Mouse (Mus musculus): ENCODE results near the gene Gm44579. TPM values are rescaled to one million over a fixed set of nuclear protein-coding genes. Genes with fewer than 3 reads are reported as not detected.
A peak's percentile ranks its signal among the peaks of the same experiment; 100 is the strongest.

The Gm44579 gene
- total RNA-seq (2021) = not detected

DNA sequence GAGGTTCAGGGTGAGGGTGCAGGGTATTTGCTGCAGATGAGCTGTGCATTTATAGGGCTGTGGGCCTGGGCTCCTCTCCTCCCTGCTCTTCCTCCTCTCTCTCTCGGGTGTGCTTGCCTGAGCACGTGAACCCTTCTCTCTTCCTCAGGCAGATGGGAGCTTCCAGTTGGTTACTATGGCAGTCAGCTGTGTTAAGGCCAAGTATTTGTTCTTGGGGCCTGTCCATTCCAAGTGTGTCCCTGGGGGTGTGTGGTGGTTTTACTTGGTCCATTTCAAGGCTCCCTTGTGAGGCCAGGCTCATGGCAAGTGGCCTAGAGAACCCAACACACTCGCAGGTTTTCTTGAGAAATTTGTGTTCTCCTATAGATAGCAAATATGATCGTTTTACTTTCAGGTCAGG is at the start of gene Gm44579, which contains the start of gene Olfr287:
TSS of gene Gm44579 (minus strand) at position 101 of the 400 bp plus-strand sequence.
TSS of gene Olfr287 (minus strand) at position 180 of the 400 bp plus-strand sequence.
- intact Hi-C loops (cut with DNase I) = no loop called here
- DNase-seq = no peak

DNA sequence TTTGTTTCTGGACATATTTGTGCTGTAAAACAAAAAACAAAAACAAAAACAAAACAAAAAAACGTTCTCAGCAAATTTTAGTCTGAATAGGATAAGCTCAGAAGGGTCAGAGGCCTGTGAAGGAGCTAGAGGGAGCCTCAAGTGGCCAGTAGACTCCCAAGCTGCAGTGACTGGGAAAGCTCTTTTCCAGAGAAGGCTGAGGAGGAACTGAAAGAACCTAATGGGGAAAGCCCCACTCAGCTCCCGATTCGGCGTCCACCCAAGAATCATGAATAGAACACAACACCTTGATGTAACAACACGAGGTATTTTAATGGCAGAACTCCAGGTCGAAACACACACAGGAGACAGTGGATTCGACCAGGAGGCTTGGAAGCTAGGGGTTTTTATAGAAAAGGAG is 37.0 kb upstream of the Gm44579 start:
- DNase-seq = no peak
- intact Hi-C loops (cut with DNase I) = no loop called here

DNA sequence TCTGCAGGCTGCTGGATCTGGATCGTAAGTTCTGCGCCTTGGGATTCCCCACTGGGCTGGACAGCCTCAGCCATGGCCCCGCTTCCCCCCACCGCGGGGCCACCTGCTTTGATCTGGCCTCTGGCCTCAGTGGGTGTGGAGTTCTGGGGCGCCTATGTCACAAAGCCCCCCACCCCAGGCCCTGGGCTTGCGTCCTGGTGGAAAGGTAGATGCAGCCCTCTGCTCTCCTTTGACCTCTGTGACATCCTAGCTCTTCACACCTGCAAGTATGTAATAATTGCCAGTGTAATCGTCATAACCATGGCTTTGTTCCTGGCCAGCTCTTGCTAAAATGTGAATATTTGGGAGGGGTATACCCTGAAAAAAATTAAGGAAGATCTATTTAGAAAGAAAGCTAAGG is 36.4 kb upstream of the Gm44579 start, which contains the start of gene H1fnt:
TSS of gene H1fnt (minus strand) at position 101 of the 400 bp plus-strand sequence.
- DNase-seq = no peak
- intact Hi-C loops (cut with DNase I) = no loop called here

DNA sequence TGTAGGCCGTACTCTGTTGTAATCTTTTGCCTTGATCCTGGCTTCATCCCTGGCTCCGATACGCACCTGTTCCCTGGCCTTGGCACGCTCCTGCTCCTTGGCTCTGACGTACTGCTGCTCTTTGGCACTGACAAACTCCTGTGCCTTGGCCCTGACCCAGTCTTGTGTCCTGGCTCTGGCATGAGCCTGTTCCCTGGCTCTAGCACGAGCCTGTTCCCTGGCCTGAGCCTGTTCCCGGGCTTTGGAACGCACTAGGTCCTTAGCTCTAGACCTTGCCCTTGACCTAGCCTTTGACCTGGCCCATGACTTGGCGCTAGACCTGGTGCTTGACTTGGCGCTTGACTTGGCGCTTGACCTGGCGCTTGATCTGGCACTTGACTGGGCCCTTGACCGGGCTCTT is 35.5 kb upstream of the Gm44579 start:
- intact Hi-C loops (cut with DNase I) = no loop called here

DNA sequence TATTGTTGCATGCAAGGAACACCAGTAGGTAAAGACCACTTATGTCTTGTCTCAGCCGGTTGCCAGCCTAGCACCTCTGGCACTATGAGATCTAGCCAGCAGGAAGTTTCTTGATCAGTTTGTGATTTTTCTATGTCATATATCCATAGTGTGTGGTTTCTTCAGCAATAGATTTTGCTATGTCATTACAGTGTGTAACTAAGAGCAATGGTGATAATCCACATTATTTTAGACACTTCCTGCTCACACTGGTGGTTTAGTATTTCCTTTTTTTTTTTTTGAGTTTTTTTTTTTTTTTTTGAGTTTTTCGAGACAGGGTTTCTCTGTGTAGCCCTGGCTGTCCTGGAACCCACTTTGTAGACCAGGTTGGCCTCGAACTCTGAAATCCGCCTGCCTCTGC is 14.7 kb upstream of the Gm44579 start:
- intact Hi-C loops (cut with DNase I) = no loop called here

More for the DNA sequence above, 35.5 kb upstream of the Gm44579 start:
- DNase-seq = peak; percentile 45

DNA sequence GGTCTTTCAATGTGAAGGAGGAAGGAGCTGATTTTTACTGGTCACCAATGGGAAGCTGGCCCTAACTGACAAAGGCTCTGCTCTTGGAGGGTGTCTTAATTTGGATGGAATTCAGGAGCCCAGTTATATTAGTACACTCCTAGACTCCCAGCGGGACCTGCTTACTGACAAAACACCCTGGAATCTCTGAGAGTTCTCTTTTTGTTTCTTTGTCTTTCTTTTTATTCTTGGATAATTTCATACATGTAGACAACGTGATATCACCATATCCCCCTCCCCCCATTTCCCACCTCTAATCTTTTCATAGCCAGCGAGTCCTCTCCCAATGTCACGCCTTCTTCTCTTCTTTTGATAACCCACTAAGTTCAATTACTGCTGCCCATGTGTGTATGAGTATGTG is 13.6 kb upstream of the Gm44579 start, which contains the start of gene Olfr286:
TSS of gene Olfr286 (minus strand) at position 101 of the 400 bp plus-strand sequence.
- intact Hi-C loops (cut with DNase I) = no loop called here
- DNase-seq = no peak

More for the DNA sequence above, 14.7 kb upstream of the Gm44579 start:
- no peak for DNase-seq

DNA sequence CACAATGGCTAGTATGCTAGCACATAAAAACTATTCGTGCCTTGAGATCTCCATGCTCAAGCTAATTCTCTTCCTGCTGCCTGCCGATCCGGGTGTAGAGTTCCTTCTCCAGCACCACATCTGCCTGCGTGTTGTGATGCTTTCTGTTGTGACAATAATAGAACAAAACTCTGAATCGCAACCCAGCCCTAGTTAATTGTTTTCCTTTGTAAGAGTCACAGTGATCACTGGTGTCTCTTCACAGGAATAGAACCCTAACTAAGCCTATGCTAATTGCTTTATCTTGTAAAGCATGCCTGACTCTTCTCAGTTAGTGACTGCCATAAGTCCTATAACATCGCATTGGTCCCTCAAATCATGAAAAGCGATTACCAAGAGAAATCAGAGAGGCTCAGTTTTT is 5.3 kb upstream of the Gm44579 start:
- intact Hi-C loops (cut with DNase I) = no loop called here
- no peak for DNase-seq

DNA sequence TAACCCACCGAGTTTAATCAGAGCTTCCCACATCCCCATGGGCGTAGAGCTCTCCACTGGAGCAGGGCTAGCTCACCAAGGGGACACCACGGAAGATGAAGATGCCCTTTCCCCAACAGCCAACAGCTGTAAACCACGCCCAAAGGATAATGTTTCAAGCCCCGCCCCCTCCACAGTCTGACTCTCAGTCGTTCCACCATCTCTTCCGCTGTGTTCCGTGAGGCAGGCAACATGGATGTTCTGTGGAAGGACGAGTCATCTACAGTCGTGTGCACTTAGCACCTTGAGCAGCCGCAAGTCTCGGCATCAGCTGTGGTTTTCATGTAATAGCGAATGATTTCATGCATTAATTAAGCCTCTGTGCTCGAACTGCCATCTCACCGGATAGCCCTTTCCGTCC is 4.8 kb upstream of the Gm44579 start:
- intact Hi-C loops (cut with DNase I) = no loop called here

DNA sequence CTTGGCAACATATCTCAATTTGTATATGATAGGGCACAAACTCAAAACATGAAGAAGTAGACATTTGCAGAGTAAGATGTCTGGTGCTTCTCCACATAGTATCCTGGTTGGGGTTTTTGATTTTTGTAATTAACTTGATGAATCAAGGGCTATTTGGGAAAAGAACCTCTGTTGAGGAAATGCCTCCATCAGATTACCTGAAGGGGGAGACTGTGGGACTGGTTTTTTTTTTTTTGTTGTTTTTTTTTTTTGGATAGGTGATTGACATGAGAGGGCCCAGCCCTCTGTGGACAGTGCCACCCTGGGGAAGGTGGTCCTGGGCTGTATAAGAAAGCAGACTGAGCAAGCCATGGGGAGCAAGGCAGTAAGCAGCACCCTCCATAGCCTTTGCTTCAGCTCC is 1.6 kb upstream of the Gm44579 start:
- intact Hi-C loops (cut with DNase I) = no loop called here
- no peak for DNase-seq

More for the DNA sequence above, 4.8 kb upstream of the Gm44579 start:
- DNase-seq = no peak

DNA sequence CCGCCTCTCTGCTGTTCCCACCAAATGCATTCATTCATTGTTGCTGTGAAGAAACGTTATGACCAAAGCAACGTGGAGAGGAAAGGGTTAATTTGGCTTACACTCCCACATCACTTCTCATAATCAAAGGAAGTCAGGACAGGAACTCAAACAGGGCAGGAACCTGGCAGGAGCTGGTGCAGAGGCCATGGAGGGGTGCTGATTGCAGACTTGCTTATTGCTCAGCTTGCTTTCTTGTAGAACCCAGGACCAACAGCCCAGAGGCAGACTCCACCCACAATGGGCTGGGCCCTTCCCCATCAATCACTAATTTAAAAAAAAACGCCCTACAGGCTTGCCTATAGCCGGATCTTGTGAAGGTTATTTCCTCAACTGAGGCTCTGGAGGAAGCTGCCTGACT is 6.6 kb downstream of the Gm44579 start:
- intact Hi-C loops (cut with DNase I) = no loop called here
- DNase-seq = no peak

DNA sequence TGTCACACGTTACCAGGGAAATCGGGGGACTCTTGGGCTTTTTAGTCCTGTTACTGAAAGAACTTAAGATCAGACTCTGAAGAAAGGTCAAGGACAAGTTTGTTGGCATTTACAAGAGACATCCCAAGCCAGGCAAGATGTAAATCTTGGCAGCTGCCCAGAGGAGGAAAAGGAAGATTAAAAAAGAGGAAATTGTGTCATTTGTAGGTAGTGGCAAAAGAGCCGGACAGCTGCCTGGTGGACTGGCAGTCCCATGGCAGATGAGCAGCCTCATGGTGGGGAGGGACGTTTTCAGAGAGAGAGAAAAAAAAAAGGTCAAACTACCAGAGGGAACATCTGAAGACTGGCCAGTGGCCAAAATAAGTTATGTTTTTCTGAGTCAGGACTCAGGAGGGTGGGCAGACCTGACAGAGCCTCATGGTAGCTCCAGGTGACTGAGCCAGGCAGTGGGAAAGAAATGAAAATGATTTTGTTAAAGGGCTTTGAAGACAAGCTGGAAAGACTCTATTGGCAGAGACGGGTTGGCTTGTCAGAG is 7.4 kb downstream of the Gm44579 start:
- intact Hi-C loops (cut with DNase I) = no loop called here
- DNase-seq = no peak

DNA sequence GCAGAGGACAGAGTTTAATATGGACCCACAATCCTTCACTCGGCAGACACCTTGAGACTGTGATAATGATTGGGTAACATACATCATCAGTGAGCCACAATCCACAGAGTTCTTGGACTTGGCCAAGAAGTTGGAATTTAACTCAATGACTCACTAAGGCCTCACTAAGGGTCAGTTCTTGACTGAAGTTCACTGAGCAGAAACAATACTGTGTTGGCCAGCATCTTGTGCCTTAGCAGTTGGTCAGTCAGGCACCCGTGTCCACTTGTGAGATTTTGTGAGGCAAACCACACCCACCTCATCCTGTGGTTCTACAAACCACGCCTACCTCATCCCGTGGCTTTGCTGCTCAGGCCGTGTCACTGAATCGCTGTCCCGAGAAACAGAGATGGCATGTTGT is 11.1 kb downstream of the Gm44579 start:
- DNase-seq = no peak
- intact Hi-C loops (cut with DNase I) = no loop called here

DNA sequence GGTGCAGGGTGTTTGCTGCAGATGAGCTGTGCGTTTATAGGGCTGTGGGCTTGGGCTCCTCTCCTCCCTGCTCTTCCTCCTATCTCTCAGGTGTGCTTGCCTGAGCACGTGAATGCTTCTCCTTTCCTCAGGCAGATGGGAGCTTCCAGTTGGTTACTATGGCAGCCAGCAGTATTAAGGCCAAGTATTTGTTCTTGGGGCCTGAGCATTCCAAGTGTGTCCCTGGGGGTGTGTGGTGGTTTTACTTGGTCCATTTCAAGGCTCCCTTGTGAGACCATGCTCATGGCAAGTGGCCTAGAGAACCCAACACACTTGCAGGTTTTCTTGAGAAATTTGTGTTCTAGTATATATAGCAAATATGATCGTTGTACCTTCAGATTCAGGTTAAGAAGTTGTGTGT is 25.3 kb downstream of the Gm44579 start, which contains the start of gene Olfr288:
TSS of gene Olfr288 (minus strand) at position 101 of the 400 bp plus-strand sequence.
- intact Hi-C loops (cut with DNase I) = no loop called here

DNA sequence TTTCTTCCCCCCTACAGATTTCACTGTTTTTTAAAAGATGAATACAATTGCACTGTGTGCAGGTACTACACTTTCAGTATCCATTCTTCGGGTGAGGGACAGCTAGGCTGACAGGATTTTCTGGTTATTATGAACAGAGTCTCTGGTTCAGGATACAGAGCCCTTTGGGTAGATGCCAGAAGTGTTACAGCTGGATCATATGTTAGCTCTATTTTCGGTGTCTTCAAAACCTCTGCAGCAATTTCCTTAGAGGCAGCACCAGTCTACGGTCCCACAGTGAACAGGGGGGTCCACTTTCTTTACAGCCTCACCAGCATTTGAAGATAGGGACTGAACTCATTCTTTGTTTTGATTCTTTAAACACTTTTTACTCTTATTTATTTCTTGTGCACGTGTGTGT is 36.3 kb downstream of the Gm44579 start:
- no peak for DNase-seq

More for the DNA sequence above, 25.3 kb downstream of the Gm44579 start, which contains the start of gene Olfr288:
- no peak for DNase-seq

DNA sequence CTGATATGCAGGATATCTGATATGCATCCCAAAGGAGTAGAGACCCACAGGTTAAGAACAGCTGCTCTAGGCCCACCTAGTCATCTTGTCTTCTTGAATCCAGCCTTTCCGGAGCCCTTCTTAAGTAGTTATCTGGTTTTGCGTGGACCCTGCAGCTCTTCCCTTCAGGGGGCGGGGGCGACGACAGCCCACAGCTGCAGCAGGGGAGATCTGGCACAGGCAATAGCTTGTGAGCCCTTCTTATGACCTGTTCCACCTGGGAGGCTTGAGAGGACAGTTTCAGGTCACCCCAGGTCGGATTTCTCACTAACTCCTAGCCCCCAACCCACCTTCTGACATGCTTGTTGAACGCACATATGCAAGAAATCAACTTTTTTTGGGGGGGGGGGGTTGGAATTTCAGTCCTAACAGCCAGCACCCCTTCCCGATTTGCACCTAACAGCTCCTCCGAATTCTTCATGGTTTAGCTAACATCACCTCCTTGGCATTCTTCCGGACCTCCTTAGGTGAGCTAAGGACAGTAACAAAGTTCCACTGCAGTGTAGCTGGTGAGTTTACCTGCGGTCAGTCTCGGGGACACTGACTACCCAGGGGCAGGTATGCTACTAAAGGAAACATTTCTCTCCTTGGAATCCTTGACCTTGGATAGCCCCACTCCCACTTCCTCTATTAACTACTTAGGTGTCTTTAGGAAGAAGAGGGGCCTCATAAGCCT is 38.8 kb downstream of the Gm44579 start:
- intact Hi-C loops (cut with DNase I) = loop anchor here (10.0 kb wide), 1 partner anchor 213 kb away; no protein-coding TSS in a partner anchor
- no peak for DNase-seq

More for the DNA sequence above, 36.3 kb downstream of the Gm44579 start:
- intact Hi-C loops (cut with DNase I) = loop anchor here (10.0 kb wide), 1 partner anchor 210 kb away; no protein-coding TSS in a partner anchor

DNA sequence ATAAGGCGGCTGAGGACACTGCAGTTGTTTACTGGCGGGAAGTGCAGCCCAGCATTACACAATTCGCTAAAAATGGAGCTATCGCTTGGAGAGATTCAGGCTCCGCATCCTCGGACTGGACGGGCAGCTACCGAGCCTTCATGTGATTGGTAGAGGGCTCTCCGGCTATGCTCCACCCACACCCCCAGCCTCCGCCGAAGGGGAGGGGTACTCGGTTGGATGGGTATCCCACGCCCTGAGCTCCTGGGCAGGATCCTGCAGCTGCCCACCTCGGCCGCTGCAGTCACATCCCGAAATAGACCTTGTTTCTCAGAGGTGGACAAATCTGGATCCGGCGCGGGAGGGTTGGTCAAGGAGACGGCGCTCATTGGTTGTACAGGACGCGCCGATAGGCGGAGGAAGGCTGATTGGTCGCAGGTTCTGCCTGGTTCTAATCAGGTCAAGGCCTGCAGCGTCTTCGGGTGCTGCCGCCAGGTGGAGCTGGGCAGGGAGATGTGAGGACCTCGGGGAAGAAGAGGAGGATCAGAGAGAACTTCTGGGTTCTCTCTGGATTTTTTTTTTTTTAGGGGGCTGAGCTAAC is 39.6 kb downstream of the Gm44579 start:
- DNase-seq = peak; percentile 96
- intact Hi-C loops (cut with DNase I) = loop anchor here (10.0 kb wide), 1 partner anchor 214 kb away; no protein-coding TSS in a partner anchor

DNA sequence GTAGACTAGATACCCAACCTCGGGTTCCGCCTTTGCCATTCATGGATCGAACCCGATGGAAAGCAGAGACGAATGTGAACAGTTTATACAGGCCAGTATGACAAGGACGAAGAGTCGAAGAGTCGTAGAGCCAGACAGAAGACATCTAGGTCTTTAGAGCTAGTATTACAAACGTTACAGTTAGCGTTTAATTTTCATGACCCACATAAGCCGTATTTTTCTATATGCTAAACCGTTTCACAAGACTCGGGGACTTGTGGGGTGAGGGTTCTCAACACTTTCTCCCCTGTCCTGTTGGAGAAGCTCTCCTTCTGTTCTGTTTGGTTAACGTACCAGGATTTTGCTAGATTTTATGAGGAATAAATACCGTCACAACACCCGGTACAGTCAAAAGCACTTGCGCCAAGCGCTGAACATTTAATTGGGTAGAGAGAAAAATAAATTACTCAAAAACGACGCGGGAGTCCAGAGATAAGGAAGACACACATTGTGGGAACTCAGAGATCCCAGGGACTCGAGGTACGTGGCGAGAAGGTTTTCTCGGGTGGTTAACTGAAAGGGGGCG is 40.1 kb downstream of the Gm44579 start:
- no peak for DNase-seq
- intact Hi-C loops (cut with DNase I) = loop anchor here (10.0 kb wide), 1 partner anchor 214 kb away; no protein-coding TSS in a partner anchor

DNA sequence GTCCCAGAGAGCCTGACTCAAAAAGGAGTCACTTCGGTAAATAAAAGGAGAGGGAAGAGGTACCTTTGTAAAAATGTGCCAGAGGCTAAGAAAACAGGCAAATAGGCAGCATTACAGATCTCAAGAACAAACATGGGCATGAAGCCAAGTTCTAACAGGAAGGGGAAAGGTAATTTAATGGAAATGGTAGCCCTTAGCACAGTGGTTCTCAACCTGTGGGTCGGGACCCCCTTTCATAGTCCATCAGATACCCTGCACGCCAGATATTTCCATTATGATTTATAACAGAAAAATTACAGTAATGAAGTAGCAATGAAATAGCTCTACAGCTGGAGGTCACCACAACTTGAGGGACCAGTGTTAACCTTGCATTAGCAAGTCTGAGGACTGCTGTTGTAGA is 43.5 kb downstream of the Gm44579 start:
- intact Hi-C loops (cut with DNase I) = no loop called here
- DNase-seq = no peak

DNA sequence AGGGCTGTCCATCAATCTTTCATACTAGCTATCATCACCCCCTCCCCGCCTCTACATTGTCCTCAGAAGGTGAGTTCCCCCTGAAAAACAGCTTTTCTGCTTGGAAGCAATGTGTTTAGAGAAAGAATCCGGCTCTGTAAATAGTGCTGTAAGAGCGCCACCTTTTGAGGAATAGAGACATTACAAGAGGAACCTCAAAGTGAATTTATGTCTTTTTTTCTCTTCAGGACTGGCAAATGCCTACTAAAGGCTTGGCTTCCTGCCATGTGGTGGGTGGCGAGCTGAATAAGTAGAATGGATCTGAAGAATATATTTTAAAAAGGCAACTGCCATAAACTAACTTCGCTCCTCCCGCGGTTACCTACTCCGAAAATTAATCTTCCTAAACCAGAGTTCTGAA is 47.0 kb downstream of the Gm44579 start:
- peak; percentile 54 for DNase-seq
- intact Hi-C loops (cut with DNase I) = no loop called here

DNA sequence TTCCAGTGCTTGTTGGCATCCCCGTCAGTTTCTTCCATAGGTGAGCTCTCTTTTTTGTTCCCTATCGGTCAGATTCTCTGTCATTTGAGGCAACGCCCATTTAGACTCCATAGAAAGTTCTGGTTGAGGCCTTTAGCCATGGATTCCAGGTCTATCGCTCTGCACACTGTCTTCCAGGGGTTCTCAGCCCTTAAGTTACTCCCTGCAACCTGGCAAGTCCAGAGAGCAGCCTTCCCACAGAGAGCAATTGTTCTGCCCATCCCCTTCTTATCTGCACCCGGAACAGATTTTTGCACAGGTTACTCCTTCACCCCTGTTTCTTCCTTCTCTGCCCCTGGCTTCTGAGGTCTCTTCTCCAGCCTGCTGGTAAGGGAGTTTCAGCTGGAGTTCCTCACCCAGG is 48.7 kb downstream of the Gm44579 start:
- intact Hi-C loops (cut with DNase I) = no loop called here
- DNase-seq = no peak

DNA sequence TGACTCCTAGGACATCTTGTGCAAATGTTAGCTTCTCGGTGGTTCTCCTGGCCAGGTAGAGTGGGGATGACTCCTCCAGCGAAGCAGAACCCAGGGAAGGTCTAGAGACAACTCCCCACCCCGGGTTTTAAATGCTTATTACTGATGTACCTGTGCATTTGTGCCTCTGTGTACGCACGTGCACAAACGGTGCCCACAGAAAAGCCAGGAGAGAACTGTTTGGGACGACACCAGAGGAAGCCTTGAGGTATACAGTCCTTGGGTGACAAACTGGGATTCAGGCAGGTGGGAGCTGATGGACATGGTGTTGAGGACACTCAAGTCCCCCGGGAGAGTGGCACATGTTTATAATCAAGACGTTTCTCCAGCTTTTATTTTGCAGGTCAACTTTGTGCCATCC is 49.9 kb downstream of the Gm44579 start:
- DNase-seq = no peak
- intact Hi-C loops (cut with DNase I) = no loop called here
